Mouse (Mus musculus) cerebellum, adult 2 months (tissue): ENCODE measurements around the gene Krtap5-1. TPM values are rescaled to one million over a fixed set of nuclear protein-coding genes. Genes with fewer than 3 reads are reported as not detected.
"Not testable (repeated sequence)": the region's sequence is repeated elsewhere in the genome, so short reads cannot be mapped to it uniquely, and the experiment has no call there.

Experiments
- DNase-seq, 2 experiments: peaks; one replicate each; pipeline ENCODE4 v3.0.0; 2021
- H3K27ac ChIP-seq: fragments of 200-500 bp; 2 replicates; pipeline ENCODE4 v1.5.1; 2012; ENCODE audit warnings: low read length, control low read depth, inconsistent platforms; ENCODE audit not compliant: insufficient read depth
- H3K27me3 ChIP-seq: fragments of 200-500 bp; 2 replicates; pipeline ENCODE4 v1.6.1; 2012; ENCODE audit warnings: inconsistent platforms, mild to moderate bottlenecking, low read length, moderate library complexity; ENCODE audit not compliant: control insufficient read depth, insufficient read depth
- H3K4me1 ChIP-seq: fragments of 200-500 bp; 2 replicates; pipeline ENCODE4 v1.6.1; 2011; ENCODE audit warnings: low read length; ENCODE audit not compliant: control insufficient read depth, insufficient read depth
- H3K4me3 ChIP-seq: fragments of 200-500 bp; replicated peaks from 2 replicates; pipeline ENCODE3; 2011; ENCODE audit warnings: mild to moderate bottlenecking, low read depth, low read length, control low read depth; ENCODE audit not compliant: insufficient read depth
- CTCF ChIP-seq: fragments of 200-500 bp; IDR thresholded peaks from 2 replicates; pipeline ENCODE4 v1.5.1; 2011; ENCODE audit warnings: low read depth, mild to moderate bottlenecking, control low read depth, low read length, moderate library complexity, borderline replicate concordance; ENCODE audit not compliant: insufficient read depth
- POLR2A ChIP-seq: fragments of 200-500 bp; IDR thresholded peaks from 2 replicates; pipeline ENCODE4 v1.6.1; 2011; ENCODE audit warnings: low read length, control low read depth, borderline replicate concordance; ENCODE audit not compliant: insufficient read depth
- WGBS: fragments of 180-500 bp; shearing (Covaris S2); methylation state at CpG from one replicate; pipeline ENCODE4 v1.1.7; 2018; 5-methylcytosine and 5-hydroxymethylcytosine counted together
- polyA plus RNA-seq: library from polyadenylated mRNA; depleted of rRNA; stranded (reverse); fragments of >200 nt; gene quantifications from 2 replicates; pipeline ENCODE4 v1.2.3, GENCODE M21; 2012; rRNA removed

Krtap5-1 gene
- not detected in 2 replicates for polyA plus RNA-seq

DNA sequence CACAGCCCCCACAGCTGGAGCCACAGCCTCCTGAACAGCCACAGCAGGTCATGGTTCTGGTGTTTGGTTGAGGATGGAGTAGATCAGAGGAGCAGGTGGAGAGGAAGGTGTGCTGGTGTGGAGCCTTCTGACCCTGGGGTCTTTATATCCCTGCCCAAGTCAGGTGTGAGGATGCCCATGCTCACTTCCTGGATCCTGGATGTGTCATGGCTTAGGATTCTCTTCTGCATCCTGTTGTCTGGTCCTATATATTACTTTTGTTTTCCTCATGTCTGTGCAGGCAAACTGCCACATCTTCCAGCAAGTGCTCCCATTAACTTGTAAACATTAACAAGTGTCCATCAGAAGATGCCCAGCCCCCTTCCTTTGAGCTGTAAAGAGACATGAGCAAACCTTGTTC is at the start of gene Krtap5-1:
Gene Krtap5-1, minus strand, starts transcription at position 101 of the 400 bp plus-strand sequence.
- H3K4me3 ChIP-seq, DNase-seq, H3K27me3 ChIP-seq, H3K27ac ChIP-seq, H3K4me1 ChIP-seq: not testable (repeated sequence)

DNA sequence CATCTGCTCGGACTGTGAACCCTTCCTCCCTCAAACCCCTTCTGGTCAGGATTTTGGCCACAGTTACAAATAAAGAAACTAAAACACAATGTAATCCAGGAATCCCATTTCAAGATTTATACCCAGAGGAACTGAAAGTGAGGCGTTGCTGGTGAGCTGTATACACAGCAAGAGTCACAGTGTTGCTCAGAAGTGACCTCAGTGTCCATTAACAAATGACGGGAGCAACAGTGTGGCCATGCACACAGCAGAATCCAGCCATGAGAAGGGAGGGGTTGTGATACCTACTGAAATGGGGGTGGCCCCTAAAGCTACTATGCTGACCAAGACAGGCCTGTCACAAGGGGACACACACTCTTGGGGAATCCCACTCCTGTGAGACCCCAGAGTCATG is 45.3 kb upstream of the Krtap5-1 start:
- no peak overlapping the region for H3K27ac ChIP-seq
- DNase-seq: no peak

GRCm38 (mm10) chr7:142341564-142342246 is 44.8 kb upstream of the Krtap5-1 start:
- 90% methylated on average over 10 of the region's 10 CpGs for WGBS
- TF ChIP-seq CTCF: no peak
- no peak for TF ChIP-seq POLR2A
- Histone ChIP-seq H3K27me3 (no peaks in the 10 kb centered on the region), H3K27ac (no peak overlapping the region), H3K4me1 (no peaks in the 10 kb centered on the region), H3K4me3 (no peak overlapping the region)
- no peak for DNase-seq

More for the DNA sequence above, 45.3 kb upstream of the Krtap5-1 start:
- H3K27me3 ChIP-seq: no peaks in the 10 kb centered on the region
- WGBS: 85% methylated on average over 3 of the region's 3 CpGs
- no peak overlapping the region for H3K4me3 ChIP-seq
- no peak for TF ChIP-seq POLR2A
- TF ChIP-seq CTCF: no peak
- no peaks in the 10 kb centered on the region for H3K4me1 ChIP-seq

- whole genome bisulfite sequencing: 73% methylated on average over 10 of the region's 10 CpGs
- no peak for DNase-seq
- Histone ChIP-seq H3K4me3 (no peak overlapping the region), H3K27me3 (no peaks in the 10 kb centered on the region), H3K27ac (no peak overlapping the region), H3K4me1 (peaks cover 4% of the 10 kb centered on the region; the same call in 1 of the 2 replicates)
- TF ChIP-seq POLR2A (no peak), CTCF (no peak)
These were observed 43.5 kb upstream of the Krtap5-1 start for GRCm38 (mm10) chr7:142340269-142340970.

DNA sequence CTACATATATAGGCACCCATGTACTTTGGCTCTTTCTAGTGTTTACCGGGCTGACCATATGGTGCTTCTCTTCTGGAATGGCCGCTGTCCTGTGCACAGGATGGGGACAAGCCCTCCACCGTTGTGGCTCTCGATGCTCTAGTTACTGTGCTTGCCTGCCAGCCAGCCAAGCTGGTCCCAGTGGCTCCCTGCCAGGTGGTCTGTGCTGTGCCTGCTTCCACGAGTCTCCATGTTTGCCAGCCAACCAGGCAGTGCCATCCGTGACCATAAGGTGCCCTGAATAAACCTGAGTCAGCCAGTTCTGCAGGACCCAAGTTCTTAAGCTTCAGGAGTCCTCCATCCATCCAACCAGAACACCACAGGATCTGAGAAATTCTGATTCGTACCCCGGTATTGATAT is 38.2 kb upstream of the Krtap5-1 start:
- 15% methylated on average over 8 of the region's 8 CpGs for WGBS
- TF ChIP-seq CTCF (no peak), POLR2A (no peak)

GRCm38 (mm10) chr7:142334246-142334645 is 37.3 kb upstream of the Krtap5-1 start:
- no peaks in the 10 kb centered on the region for H3K27me3 ChIP-seq
- 2% methylated on average over 3 of the region's 3 CpGs for WGBS
- H3K4me1 ChIP-seq: peaks cover 15% of the 10 kb centered on the region
- peak; percentile 96 for TF ChIP-seq CTCF
- no peak for TF ChIP-seq POLR2A
- no peak overlapping the region for H3K4me3 ChIP-seq
- DNase-seq: peak; percentile 82 to 90
- H3K27ac ChIP-seq: no peak overlapping the region

More for the DNA sequence above, 38.2 kb upstream of the Krtap5-1 start:
- Histone ChIP-seq H3K27me3 (no peaks in the 10 kb centered on the region), H3K27ac (no peak overlapping the region), H3K4me3 (no peak overlapping the region), H3K4me1 (peaks cover 15% of the 10 kb centered on the region)
- DNase-seq: peak; percentile 80 to 89

DNA sequence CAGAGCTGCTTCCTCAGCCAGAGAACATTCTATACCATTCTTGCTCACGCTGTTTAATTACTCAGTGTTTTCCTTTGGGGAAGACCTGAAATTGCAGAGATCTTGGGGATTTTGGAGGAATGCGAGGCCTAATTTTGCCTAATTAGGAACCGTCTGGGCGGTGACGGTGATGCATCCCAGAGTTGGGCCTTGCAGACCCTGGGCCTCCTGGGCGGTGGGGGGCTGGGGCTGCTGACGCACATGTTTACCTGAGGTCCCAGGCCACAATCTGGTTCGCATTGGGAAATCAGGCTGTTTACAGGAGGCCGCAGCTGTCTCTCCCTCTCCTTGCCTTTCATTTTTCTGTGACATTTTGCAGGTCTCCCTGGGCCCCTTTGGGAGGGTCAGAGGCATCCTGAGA is 35.8 kb upstream of the Krtap5-1 start:
- H3K27ac ChIP-seq, H3K4me3 ChIP-seq, H3K27me3 ChIP-seq, DNase-seq: not testable (repeated sequence)
- 94% methylated on average over 5 of the region's 9 CpGs for WGBS
- peaks cover 15% of the 10 kb centered on the region for H3K4me1 ChIP-seq

- no peak for DNase-seq
- TF ChIP-seq CTCF (no peak), POLR2A (no peak)
- WGBS: 93% methylated on average over 4 of the region's 4 CpGs
- Histone ChIP-seq H3K4me1 (peaks cover 15% of the 10 kb centered on the region), H3K27me3 (no peaks in the 10 kb centered on the region), H3K4me3 (no peak overlapping the region), H3K27ac (no peak overlapping the region)
These were observed 34.4 kb upstream of the Krtap5-1 start for GRCm38 (mm10) chr7:142331281-142331680.
